Mouse (Mus musculus): Measurements from ENCODE around the gene Ins2. TPM values are rescaled to one million over a fixed set of nuclear protein-coding genes. Genes with fewer than 3 reads are reported as not detected.

Gene Ins2
- total RNA-seq, 2 experiments from 2014 or later = not detected

DNA sequence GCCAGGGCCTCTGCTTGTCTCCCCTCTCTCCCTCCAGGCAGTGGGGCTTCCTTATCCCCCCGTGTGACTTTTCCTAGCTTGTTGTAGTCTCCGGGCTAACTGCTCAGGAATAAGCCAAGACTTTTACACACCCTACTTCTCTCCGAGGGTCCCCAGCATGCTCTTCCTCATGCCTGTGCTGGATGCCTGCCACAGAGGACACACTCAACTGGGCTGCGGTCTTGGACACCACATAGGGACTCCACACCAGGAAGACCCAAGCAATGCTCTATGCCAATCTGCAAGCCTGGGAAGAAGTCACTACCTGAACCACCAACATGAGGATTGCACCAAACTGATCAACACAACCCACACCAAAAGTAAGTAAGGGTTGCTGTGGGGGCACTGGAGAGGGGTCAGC, 77.1 kb downstream of the Ins2 start:
- intact Hi-C loops (cut with DNase I) = no loop called here
- no peak for DNase-seq (ENCODE audit: low spot score in 2 of 2)

DNA sequence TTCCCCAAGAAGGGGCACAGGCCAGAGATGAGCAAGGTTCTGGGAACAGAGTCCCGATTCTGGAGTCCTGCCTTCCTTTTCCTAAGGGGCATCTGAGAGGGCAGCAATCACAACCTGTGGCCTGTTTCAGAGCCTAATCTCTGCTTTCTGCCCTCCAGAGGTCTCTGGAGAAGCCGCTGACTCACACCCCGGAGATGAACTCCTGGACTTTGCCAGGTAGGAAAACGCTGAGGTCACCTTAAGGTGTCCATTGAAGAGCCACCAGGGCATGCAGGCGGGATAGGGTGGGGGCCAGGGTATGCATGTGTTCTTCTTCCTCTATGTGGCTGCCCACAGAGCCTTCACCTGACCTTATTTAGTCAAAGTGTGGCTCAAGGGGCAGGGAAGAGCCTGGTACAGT, 77.8 kb downstream of the Ins2 start:
- intact Hi-C loops (cut with DNase I) = no loop called here
- no peak for DNase-seq (ENCODE audit: low spot score in 2 of 2)

DNA sequence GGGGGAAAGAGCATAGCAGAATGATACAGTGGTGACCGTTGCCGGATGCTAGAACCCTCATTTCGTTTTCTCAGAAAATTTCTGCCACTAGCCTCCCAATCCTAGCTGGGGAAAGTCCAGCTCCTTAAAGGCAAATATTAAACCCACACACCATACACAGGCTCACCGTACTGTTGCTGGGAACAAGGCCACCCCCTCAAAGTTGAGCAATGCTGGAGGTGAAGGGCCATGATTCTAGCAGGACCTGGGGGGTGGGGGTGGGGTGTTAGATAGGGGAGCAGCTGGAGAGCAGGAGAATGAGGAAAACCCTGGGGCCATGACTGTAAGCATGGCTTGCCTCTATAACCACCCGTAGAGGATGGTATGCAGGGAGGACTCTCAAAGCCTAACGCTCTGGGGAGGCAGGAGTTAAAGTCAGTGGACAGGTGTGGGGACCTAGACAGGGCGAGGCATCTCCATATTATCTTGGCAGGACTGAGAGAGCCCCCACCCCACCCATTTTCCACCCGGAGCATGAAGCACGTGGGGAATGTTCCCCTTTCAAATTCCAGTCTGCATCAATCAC, 78.6 kb downstream of the Ins2 start:
- intact Hi-C loops (cut with DNase I) = no loop called here
- DNase-seq (ENCODE audit: low spot score in 2 of 2) = no peak

- DNase-seq (ENCODE audit: low spot score in 2 of 2) = no peak
- intact Hi-C loops (cut with DNase I) = no loop called here
Measured at GRCm38 (mm10) chr7:142663931-142664421, 79.2 kb downstream of the Ins2 start.

DNA sequence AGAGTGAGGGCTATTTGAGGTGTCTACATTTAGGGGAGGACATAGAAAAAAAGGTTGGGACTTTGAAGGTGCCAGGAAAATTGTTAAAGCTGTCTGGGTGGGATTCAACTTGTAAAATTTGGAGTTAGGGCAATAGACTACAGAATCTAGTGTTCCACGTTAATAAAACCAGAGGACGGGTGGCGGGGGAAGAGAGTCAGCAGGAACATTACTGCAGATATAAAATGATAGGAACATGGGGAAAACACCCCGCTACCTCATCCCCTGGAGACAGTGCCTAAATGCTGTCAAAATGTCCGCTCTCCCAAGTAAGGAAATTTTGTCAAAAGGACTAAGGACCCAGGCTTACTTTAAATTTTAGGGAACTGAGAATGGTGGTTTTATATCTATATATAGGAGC, 80.0 kb downstream of the Ins2 start:
- DNase-seq (ENCODE audit: low spot score in 2 of 2) = no peak
- intact Hi-C loops (cut with DNase I) = no loop called here

DNA sequence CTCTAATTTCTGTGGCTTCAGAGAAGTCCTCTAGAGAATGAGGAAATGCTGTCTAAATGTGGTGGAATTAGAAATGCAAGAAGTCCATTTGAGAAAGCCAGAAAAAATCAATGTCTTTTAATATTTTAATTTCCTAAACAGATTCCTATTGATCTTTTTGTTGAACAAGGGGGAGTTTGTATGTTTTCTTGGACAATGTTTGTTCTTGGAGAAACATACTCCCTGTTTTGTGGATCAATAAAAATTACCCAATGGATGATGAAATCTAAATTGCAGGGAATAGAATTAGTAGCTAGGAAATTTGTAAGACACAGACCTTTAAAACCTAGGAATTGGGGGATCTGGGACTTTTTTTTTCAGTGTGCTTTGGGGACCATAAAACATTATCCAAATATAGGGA, 81.4 kb downstream of the Ins2 start:
- intact Hi-C loops (cut with DNase I) = no loop called here

DNA sequence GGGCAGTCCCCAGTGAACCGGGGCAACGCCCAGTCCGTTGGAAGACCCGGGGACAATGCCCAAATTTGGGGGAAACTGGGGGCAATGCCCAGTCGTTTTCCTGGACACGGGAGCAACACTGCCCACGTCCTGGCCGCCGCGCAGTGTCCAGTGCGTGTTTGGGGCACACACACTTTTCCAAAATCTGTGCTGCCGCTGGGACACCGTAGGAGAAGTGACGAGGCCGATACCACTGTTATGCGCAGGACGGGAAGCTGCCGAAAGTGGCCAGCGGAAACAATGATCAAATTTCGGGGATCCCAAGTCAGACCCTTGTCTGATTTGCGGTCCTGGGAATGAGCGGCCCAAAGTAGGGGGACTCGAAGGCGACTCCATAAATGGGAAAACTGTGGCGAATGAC, 82.1 kb downstream of the Ins2 start:
- DNase-seq (ENCODE audit: low spot score in 2 of 2) = no peak
- intact Hi-C loops (cut with DNase I) = no loop called here

More for the DNA sequence above, 81.4 kb downstream of the Ins2 start:
- DNase-seq (ENCODE audit: low spot score in 2 of 2) = no peak

GRCm38 (mm10) chr7:142660651-142660945, 82.6 kb downstream of the Ins2 start:
- DNase-seq (ENCODE audit: low spot score in 2 of 2) = no peak
- intact Hi-C loops (cut with DNase I) = no loop called here

GRCm38 (mm10) chr7:142659767-142660650, 83.2 kb downstream of the Ins2 start:
- intact Hi-C loops (cut with DNase I) = no loop called here
- no peak for DNase-seq (ENCODE audit: low spot score in 2 of 2)

- no peak for DNase-seq (ENCODE audit: low spot score in 2 of 2)
Measured at GRCm38 (mm10) chr7:142659181-142659681, 84.0 kb downstream of the Ins2 start.

DNA sequence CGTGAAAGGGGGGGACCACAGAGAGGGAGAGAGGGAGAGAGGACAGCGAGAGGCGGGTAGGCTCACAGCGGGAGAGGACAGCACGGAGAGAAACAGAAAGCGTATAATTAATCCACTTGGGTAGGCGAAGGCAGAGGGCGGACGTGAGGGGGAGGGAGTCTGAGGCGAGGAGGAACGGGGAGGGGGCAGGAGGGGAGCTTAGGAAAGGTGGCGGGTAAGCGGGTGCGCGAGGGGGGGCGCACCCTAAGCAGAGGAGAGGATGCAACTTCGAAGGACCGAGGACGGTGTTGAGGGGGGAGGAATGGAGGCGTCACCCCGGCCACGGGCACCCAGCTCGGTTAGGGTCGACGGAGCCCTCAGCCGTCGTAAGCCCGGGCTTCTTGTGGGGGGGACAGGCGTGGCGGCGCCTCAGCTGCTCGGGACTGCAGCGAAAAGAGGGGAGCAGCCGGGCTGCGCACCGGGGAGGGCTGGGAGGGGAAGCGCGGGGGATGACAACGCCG, 84.5 kb downstream of the Ins2 start:
- no peak for DNase-seq (ENCODE audit: low spot score in 2 of 2)
- intact Hi-C loops (cut with DNase I) = no loop called here

More at GRCm38 (mm10) chr7:142659181-142659681, 84.0 kb downstream of the Ins2 start:
- intact Hi-C loops (cut with DNase I) = no loop called here

GRCm38 (mm10) chr7:142657821-142658614, 85.2 kb downstream of the Ins2 start:
- intact Hi-C loops (cut with DNase I) = no loop called here
- no peak for DNase-seq (ENCODE audit: low spot score in 2 of 2)

GRCm38 (mm10) chr7:142657341-142657791, 85.8 kb downstream of the Ins2 start:
- intact Hi-C loops (cut with DNase I) = no loop called here
- DNase-seq (ENCODE audit: low spot score in 2 of 2) = no peak

DNA sequence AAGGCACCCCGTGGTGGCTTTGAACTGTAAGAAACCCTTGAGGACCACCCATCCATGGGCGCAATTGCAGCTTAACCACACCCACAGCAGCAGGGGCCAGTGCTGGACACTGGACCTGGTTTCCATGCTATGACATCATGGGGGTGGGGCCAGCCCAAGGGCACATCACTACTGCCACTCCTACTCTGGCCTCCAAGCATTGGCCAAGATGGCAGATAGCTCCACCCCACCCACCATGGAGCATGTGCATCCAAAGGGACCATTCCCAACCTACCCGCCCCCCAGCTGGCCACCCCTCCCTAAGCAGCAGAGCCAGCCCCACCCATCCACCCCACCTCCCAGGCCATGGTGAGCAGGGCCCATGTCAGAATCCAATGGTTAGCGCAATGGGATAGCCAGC, 87.1 kb downstream of the Ins2 start:
- intact Hi-C loops (cut with DNase I) = no loop called here
- no peak for DNase-seq (ENCODE audit: low spot score in 2 of 2)

GRCm38 (mm10) chr7:142655633-142656032, 87.5 kb downstream of the Ins2 start:
- no peak for DNase-seq (ENCODE audit: low spot score in 2 of 2)
- intact Hi-C loops (cut with DNase I) = no loop called here

GRCm38 (mm10) chr7:142653726-142654125, 89.5 kb downstream of the Ins2 start:
- no peak for DNase-seq (ENCODE audit: low spot score in 2 of 2)

DNA sequence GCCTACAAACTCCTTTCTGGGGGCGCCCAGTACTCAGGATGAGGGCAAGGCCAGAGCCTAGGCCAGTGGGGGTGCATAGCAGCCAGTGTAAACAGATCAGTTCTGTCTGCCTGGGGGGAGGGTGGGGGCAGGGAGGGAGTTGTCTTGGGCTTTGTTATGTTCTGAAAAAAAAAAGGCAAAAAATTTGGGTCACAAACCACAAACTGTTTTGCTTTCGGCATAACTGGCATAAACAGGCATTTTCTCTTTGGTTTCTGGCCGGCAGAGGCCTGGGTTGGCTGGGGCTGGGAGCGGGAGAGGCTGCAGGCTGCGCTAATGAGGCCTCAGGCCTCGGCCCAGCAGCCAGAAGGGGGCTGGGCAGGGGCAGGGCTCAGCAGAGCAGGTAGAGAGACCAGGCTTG, 96.5 kb downstream of the Ins2 start:
- intact Hi-C loops (cut with DNase I) = no loop called here
- DNase-seq (ENCODE audit: low spot score in 2 of 2) = no peak

More at GRCm38 (mm10) chr7:142653726-142654125, 89.5 kb downstream of the Ins2 start:
- intact Hi-C loops (cut with DNase I) = no loop called here

GRCm38 (mm10) chr7:142645045-142645444, 98.1 kb downstream of the Ins2 start:
- DNase-seq (ENCODE audit: low spot score in 2 of 2) = no peak
- intact Hi-C loops (cut with DNase I) = no loop called here

GRCm38 (mm10) chr7:142636178-142636577, 107.0 kb downstream of the Ins2 start:
- no peak for DNase-seq (ENCODE audit: low spot score in 2 of 2)
- intact Hi-C loops (cut with DNase I) = no loop called here

DNA sequence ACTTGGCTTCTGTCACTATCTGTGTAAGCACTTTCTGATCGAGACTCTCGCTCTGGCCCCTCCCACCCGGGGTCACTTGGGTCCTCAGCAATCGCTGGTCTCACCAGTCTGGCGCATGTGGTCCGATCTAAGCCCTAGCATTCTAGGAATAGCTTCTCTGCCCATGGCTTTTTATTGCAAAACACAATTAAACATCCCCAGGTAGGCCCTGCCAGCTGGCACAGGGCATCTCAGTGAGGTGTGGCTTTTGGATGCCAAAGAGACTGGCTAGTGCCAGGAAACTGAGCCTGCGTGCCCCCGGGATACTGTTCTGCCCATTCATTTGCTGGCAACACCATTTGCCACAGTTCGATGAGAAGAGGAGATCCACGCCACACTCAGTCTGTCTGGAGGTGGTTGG, 112.5 kb downstream of the Ins2 start:
- intact Hi-C loops (cut with DNase I) = no loop called here
- no peak for DNase-seq (ENCODE audit: low spot score in 2 of 2)
